Mouse (Mus musculus): ENCODE measurements around the gene Olfr62.

- TF ChIP-seq EP300 (IDR thresholded peaks at IDR 0.05): no peak
- TF ChIP-seq CTCF (IDR thresholded peaks at IDR 0.05): no peak
Observed at GRCm38 (mm10) chr4:118615412-118615811, 43.3 kb upstream of the Olfr62 start.

Data from lung, postnatal 0 days (tissue).